Mouse (Mus musculus): ENCODE results near the gene Ppp1r13b.
"Not testable (repeated sequence)": the region's sequence is repeated elsewhere in the genome, so short reads cannot be mapped to it uniquely, and the experiment has no call there.

Gene Ppp1r13b

GRCm38 (mm10) chr12:111907970-111908681 lies at the start of gene Ppp1r13b:
Gene Ppp1r13b, minus strand, starts transcription at chr12:111908110.
- in situ Hi-C loops (cut with MboI; ENCODE audit: unreplicated experiment in 2 of 2): no loop called here

GRCm38 (mm10) chr12:111956173-111956572 lies 48.3 kb upstream of the Ppp1r13b start:
- in situ Hi-C loops (cut with MboI; ENCODE audit: unreplicated experiment in 2 of 2): loop anchor here in 1 of 2 experiments (25.0 kb wide), 1 partner anchor 1069 kb away; the partner anchor contains the start of genes Cinp and Tecpr2

DNA sequence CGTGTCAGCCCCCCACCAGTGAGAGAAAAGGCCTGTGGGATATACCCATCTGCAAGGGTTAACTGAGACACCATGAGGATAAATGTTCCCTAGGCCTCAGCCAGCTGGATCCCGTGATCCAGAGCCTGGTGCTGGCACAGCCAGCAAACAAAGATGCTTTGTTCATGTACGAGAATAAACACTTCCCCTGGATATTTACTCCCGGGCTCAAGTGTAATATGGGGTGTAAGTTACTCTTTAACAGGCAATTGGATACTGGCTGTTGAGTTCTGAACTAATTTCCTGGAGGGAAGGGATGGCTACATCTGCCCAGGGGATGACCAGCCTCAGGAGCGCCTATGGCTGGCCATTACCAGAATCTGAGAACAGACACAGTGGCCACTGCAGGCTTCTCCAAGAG lies 43.8 kb upstream of the Ppp1r13b start:
- in situ Hi-C loops (cut with MboI; ENCODE audit: unreplicated experiment in 2 of 2): loop anchor here (5.0 to 25.0 kb wide), 7 partner anchors 41 to 1064 kb away; partner anchors contain the start of genes Cinp (in 1 of the 2) and Tecpr2 (in 1 of the 2)

GRCm38 (mm10) chr12:111950486-111950885 lies 42.6 kb upstream of the Ppp1r13b start:
- in situ Hi-C loops (cut with MboI; ENCODE audit: unreplicated experiment in 2 of 2): loop anchor here (5.0 to 25.0 kb wide), 7 partner anchors 42 to 1063 kb away; partner anchors contain the start of genes Cinp (in 1 of the 2) and Tecpr2 (in 1 of the 2)

- in situ Hi-C loops (cut with MboI; ENCODE audit: unreplicated experiment in 2 of 2): no loop called here
Measured at GRCm38 (mm10) chr12:111946716-111947115, 38.8 kb upstream of the Ppp1r13b start.

GRCm38 (mm10) chr12:111945765-111946655 lies 38.1 kb upstream of the Ppp1r13b start:
- in situ Hi-C loops (cut with MboI; ENCODE audit: unreplicated experiment in 2 of 2): not testable (repeated sequence)

GRCm38 (mm10) chr12:111945115-111945514 lies 37.2 kb upstream of the Ppp1r13b start:
- in situ Hi-C loops (cut with MboI; ENCODE audit: unreplicated experiment in 2 of 2): no loop called here

DNA sequence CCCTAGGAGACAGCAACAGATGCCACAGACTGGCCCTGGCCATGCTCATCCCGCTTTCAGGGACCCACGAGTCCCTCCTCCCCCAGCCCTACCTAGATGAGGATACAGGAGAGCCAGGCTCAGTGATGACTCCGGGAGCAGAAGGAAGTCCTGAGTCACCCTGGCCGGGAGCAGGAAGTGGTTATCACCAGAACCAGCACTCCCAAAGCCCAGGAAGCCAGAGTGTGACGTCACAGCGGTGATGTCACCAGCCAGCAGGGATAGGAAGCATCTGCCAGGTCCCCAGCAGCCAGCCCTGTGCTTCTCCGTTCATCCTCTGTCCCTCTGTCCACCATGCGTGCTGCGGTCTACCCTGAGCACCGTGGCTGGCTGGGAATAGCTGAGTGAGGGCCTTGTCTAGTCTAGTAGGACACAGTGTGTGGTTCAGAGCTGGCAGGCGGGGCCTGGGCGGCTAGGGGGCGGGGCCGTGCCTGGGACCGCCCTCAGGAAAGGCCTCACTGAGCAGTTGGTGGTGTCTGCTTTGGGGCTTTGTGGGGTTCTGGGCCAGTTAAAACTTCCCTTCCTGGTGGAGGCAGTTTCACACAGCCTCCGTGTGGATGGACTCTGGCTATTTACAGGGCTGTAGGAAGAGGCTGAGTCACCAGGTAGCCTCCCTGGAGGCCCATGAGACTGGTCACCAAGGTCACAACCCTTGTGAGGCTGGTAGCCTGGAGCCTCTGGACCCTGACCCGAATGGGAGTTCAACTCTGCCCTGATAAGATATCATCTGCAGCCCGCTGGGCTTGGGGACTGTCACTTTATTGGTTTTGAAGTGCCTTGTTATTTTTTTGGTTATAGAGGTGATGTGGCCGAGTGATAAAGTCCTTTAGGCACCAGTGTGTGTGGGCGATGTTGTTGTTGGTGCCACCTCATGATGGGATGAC lies 36.4 kb upstream of the Ppp1r13b start:
- in situ Hi-C loops (cut with MboI; ENCODE audit: unreplicated experiment in 2 of 2): not testable (repeated sequence)

DNA sequence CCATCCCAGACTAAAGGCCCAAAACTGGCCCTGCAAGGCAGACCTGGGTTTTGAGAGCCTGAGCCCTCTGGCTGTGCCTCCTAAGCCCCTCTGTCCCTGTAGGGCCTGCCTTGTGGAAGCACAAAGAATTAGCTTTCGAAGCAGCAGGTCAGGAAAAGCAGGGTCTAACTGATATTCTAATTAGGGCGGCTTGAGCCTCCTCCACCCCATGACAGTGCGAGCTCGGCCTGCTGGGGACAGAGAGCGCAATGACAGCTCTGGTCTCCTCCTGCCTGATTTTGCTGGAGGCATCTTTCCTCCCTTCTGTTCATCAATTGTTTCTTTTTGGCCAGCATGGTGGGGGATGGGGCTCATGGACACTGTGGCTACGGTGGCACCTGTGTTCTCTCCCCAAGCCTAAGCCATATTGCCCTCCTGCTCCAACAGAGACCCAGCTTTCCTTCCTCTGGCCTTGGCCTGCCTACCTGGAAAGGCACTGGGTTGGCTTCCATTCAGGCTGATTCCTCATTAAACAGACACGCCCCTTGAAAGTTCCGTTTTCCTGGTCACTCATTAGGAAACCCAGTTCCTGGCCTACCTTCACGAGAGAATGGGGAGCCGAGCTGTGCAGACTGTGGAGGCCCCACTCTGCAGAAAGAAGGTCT lies 35.6 kb upstream of the Ppp1r13b start:
- in situ Hi-C loops (cut with MboI; ENCODE audit: unreplicated experiment in 2 of 2): no loop called here

GRCm38 (mm10) chr12:111938623-111939177 lies 30.8 kb upstream of the Ppp1r13b start:
- in situ Hi-C loops (cut with MboI; ENCODE audit: unreplicated experiment in 2 of 2): no loop called here

- in situ Hi-C loops (cut with MboI; ENCODE audit: unreplicated experiment in 2 of 2): no loop called here
Measured at GRCm38 (mm10) chr12:111936706-111937550, 29.0 kb upstream of the Ppp1r13b start.

GRCm38 (mm10) chr12:111933971-111934370 lies 26.1 kb upstream of the Ppp1r13b start:
- in situ Hi-C loops (cut with MboI; ENCODE audit: unreplicated experiment in 2 of 2): no loop called here

DNA sequence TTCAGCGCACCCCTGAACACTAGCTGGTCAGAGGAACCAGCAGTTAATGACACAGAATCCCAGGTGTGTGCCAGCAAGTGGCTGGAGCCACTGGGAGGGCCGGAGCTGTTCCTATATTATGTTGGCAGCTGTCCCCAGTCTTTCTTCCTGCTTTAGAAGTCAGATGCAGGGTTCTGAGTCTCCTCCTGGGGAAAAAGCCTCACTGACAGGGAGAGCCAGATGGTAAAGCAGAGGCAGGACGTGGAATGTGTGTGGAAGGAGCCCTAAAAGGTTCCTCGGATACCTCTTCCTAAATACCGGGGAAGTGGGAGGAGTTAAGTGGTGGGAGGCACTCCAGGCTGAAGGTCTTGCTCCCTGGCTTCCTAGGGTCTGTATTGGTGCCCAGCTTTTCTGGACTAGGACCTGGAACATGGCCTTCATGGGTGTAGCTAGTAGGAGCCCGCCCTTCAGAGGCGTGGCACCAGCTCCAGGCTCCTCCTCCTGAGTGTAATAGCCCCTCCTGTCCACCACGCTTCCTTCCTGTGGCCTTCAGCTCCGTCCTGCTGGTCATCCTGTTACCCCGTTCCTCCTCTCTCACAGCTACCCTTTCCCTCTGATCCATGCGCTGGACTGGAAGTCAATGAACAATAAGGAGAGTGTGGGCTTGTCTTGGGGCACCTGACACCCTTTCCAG lies 25.3 kb upstream of the Ppp1r13b start:
- in situ Hi-C loops (cut with MboI; ENCODE audit: unreplicated experiment in 2 of 2): no loop called here

- in situ Hi-C loops (cut with MboI; ENCODE audit: unreplicated experiment in 2 of 2): no loop called here
Measured at GRCm38 (mm10) chr12:111932513-111932912, 24.6 kb upstream of the Ppp1r13b start.

GRCm38 (mm10) chr12:111931411-111932025 lies 23.6 kb upstream of the Ppp1r13b start:
- in situ Hi-C loops (cut with MboI; ENCODE audit: unreplicated experiment in 2 of 2): no loop called here

DNA sequence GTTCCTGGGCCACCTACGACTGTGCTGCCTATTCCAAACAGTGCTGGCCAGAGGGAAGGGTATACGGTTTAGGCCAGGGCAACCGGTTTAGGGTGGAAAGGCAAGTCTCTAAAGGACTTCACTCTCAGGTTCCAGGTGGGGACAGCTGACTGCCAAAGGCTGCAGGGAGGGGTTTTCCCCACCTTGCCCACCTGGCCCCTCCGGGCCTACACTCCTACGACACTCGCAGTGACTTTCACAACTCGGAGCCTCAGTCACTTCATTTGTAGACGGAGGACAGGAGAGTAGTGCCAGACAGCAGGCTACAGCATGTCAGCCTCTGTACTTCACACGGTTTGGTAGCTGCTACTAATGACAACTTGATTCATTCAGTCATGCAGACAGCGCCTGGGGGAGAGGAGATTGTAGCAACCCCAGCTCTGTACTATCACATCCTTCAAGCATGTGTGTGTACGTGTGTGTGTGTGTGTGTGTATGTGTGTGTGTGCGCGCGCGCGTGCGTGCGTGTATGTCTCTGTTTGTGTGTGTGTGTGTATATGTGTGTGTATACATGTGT lies 20.6 kb upstream of the Ppp1r13b start:
- in situ Hi-C loops (cut with MboI; ENCODE audit: unreplicated experiment in 2 of 2): no loop called here

DNA sequence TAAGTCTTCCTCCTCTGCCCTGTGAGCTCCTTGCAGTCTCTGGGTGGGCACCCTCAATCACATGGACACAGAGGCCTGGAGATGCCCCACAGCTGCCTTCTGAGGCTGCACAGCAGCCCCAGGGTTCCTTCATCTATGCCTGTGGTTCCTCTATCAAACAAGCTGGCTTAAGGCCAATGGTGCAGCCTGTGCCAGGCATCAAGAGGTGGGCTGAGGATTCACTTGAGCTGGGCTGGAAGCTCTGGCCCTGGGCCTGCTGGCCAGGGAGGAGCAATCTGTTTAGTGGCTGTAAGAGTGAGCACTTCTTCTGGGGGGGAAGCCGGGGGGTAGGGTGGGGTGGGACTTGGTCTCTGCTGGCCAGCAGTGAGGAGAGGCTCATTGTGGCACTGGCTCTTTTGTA lies 19.4 kb upstream of the Ppp1r13b start:
- in situ Hi-C loops (cut with MboI; ENCODE audit: unreplicated experiment in 2 of 2): no loop called here
